In the genomic region with DNA sequence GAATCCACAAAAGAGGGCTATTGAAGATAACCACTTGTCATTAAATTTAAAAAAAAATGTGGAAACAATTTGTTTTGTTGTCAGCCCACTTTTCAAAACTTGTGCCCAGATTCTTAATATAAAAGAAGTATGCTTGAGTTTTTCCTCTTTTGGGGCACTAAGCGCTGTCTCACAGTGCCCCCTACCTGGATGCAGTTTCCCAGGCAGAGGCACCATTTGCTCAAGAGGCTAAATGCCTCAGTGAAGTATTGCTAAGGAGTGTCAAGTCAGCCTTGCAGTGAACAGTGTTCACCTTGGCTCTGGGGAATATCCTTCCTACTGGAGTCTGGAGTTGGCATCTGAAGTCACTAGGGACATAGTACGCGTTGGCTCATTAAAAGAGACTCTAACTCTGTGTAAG, we compare ENCODE assay signal across 20 mouse cellular contexts.
A peak's percentile ranks its signal among the peaks of the same experiment; 100 is the strongest.
DNase-seq lines count a peak whose midpoint lies in the region; ATAC-seq and TF ChIP-seq lines count a peak whose summit lies in the region.
"Had no signal": no experiment of that assay in that cellular context is flagged by ENCODE, and none has a peak within 500 bp of the region (broad histone marks: within the 10 kb centered on the region; RNA-seq: fewer than 3 reads in every experiment).

No protein-coding gene starts in this region.

- no peak overlapping the region for H3K4me2 ChIP-seq in embryonic facial prominence, embryonic 14.5 days (ENCODE audit: low read depth, low read length)
- H3K4me2 ChIP-seq in stomach, postnatal 0 days (replicated peaks; ENCODE audit: low read depth): no peak overlapping the region
- H3K4me2 ChIP-seq: embryonic facial prominence, embryonic 12.5 days; hindbrain, embryonic 14.5 days; liver, embryonic 15.5 days; midbrain, embryonic 12.5 days; neural tube, embryonic 15.5 days had no signal

- no peak overlapping the region for H3K9ac ChIP-seq in embryonic facial prominence, embryonic 14.5 days (ENCODE audit: low read depth, low read length)
- H3K9ac ChIP-seq in stomach, postnatal 0 days (ENCODE audit: low read length): no peak overlapping the region
- H3K9ac ChIP-seq: embryonic facial prominence, embryonic 12.5 days; hindbrain, embryonic 14.5 days; liver, embryonic 15.5 days; midbrain, embryonic 12.5 days; neural tube, embryonic 15.5 days had no signal

- peak; percentile 49 for TF ChIP-seq CTCF in stomach, postnatal 0 days (IDR thresholded peaks at IDR 0.05; ENCODE audit: low read depth)

- no peak for DNase-seq in embryonic facial prominence, embryonic 14.5 days (ENCODE audit: low spot score)
- no peak for DNase-seq in embryonic facial prominence, embryonic 10.5 days (ENCODE audit: low spot score)
- DNase-seq in kidney, postnatal 10 days: peak; percentile 19
- no peak for DNase-seq in kidney, adult 9 months
- peak; percentile 52 for DNase-seq in lung, postnatal 36 days
- DNase-seq in lung, postnatal 25 days (ENCODE audit: low spot score): no peak
- no peak for DNase-seq in stomach, postnatal 0 days (ENCODE audit: low spot score)
- DNase-seq in testis, postnatal 14 days (ENCODE audit: low spot score): no peak
- DNase-seq: adrenal gland, adult 8-10 months; cerebellum, adult 11-12 months; gastrocnemius, postnatal 10 days; heart, postnatal 14 days; kidney, adult 11 months; layer of hippocampus, postnatal 36 days had no signal

- H3K27me3 ChIP-seq in embryonic facial prominence, embryonic 14.5 days (replicated peaks; ENCODE audit: control insufficient read depth, insufficient read depth, low read length): no peaks in the 10 kb centered on the region
- H3K27me3 ChIP-seq in embryonic facial prominence, embryonic 10.5 days (replicated peaks; ENCODE audit: low read depth, poor library complexity, severe bottlenecking): no peaks in the 10 kb centered on the region
- no peaks in the 10 kb centered on the region for H3K27me3 ChIP-seq in stomach, postnatal 0 days (ENCODE audit: control insufficient read depth, insufficient read depth, low read length)
- H3K27me3 ChIP-seq: embryonic facial prominence, embryonic 12.5 days; liver, embryonic 15.5 days; midbrain, embryonic 12.5 days; neural tube, embryonic 15.5 days had no signal

- TF ChIP-seq EP300 in stomach, postnatal 0 days (optimal IDR thresholded peaks at IDR 0.05): no peak

- H3K9me3 ChIP-seq in embryonic facial prominence, embryonic 14.5 days (ENCODE audit: control insufficient read depth, low read length): no peaks in the 10 kb centered on the region
- H3K9me3 ChIP-seq in embryonic facial prominence, embryonic 10.5 days: no peaks in the 10 kb centered on the region
- no peaks in the 10 kb centered on the region for H3K9me3 ChIP-seq in stomach, postnatal 0 days (ENCODE audit: control insufficient read depth, low read length)
- H3K9me3 ChIP-seq: embryonic facial prominence, embryonic 12.5 days; liver, embryonic 15.5 days; midbrain, embryonic 12.5 days; neural tube, embryonic 15.5 days had no signal

- no peaks in the 10 kb centered on the region for H3K36me3 ChIP-seq in embryonic facial prominence, embryonic 14.5 days (ENCODE audit: control insufficient read depth, insufficient read depth, low read length)
- H3K36me3 ChIP-seq in embryonic facial prominence, embryonic 10.5 days (replicated peaks): no peaks in the 10 kb centered on the region
- H3K36me3 ChIP-seq in stomach, postnatal 0 days (ENCODE audit: control insufficient read depth, insufficient read depth, low read length): no peaks in the 10 kb centered on the region
- H3K36me3 ChIP-seq: embryonic facial prominence, embryonic 12.5 days; midbrain, embryonic 12.5 days; neural tube, embryonic 15.5 days had no signal

- WGBS in embryonic facial prominence, embryonic 14.5 days: 83% methylated on average over 3 of the region's 3 CpGs
- WGBS in embryonic facial prominence, embryonic 10.5 days: 90% methylated on average over 3 of the region's 3 CpGs
- 93% methylated on average over 3 of the region's 3 CpGs for WGBS in stomach, postnatal 0 days

- peak; percentile 41; the same call in 1 of the 2 replicates for ATAC-seq in embryonic facial prominence, embryonic 14.5 days (ENCODE audit: low read depth)
- ATAC-seq in stomach, postnatal 0 days (ENCODE audit: low FRiP score, low TSS enrichment): no peak

- no peak overlapping the region for H3K27ac ChIP-seq in embryonic facial prominence, embryonic 14.5 days (replicated peaks; ENCODE audit: low read depth, low read length)
- no peak overlapping the region for H3K27ac ChIP-seq in embryonic facial prominence, embryonic 10.5 days (replicated peaks)
- no peak overlapping the region for H3K27ac ChIP-seq in stomach, postnatal 0 days (replicated peaks)
- H3K27ac ChIP-seq: embryonic facial prominence, embryonic 12.5 days; liver, embryonic 15.5 days; midbrain, embryonic 12.5 days; neural tube, embryonic 15.5 days had no signal

- H3K4me3 ChIP-seq in embryonic facial prominence, embryonic 14.5 days (ENCODE audit: low read depth, low read length): no peak overlapping the region
- no peak overlapping the region for H3K4me3 ChIP-seq in embryonic facial prominence, embryonic 10.5 days
- no peak overlapping the region for H3K4me3 ChIP-seq in stomach, postnatal 0 days (ENCODE audit: low read depth, low read length)
- H3K4me3 ChIP-seq: embryonic facial prominence, embryonic 12.5 days; liver, embryonic 15.5 days; midbrain, embryonic 12.5 days; myocyte; neural tube, embryonic 15.5 days had no signal

- H3K4me1 ChIP-seq in embryonic facial prominence, embryonic 14.5 days (ENCODE audit: control insufficient read depth, insufficient read depth, low read length): peaks cover 22% of the 10 kb centered on the region
- H3K4me1 ChIP-seq in embryonic facial prominence, embryonic 10.5 days: peaks cover 38% of the 10 kb centered on the region
- H3K4me1 ChIP-seq in stomach, postnatal 0 days (replicated peaks; ENCODE audit: control insufficient read depth, insufficient read depth): no peaks in the 10 kb centered on the region
- H3K4me1 ChIP-seq: midbrain, embryonic 12.5 days had no signal

Comparison
In these comparisons a context has a peak if more than half of its experiments do, and no peak if none do; other contexts are left out.
1. DNase-seq: peak in kidney, postnatal 10 days (single experiment) and lung, postnatal 36 days (single experiment); none in embryonic facial prominence, embryonic 14.5 days (single experiment), embryonic facial prominence, embryonic 10.5 days (single experiment), kidney, adult 9 months (single experiment), lung, postnatal 25 days (single experiment), stomach, postnatal 0 days (single experiment) and testis, postnatal 14 days (single experiment).